Mouse (Mus musculus): ENCODE measurements around the gene Rcc1. TPM values are rescaled to one million over a fixed set of nuclear protein-coding genes. Genes with fewer than 3 reads are reported as not detected.

The Rcc1 gene
- polyA plus RNA-seq, 1 experiment from 2014 or later: 93.4 TPM

Other genes with a start within 250 kb of the Rcc1 start
- gene Oprd1, start 209.1 kb downstream of the Rcc1 start, polyA plus RNA-seq (2016; fragmentation: Nextera tagmentation; extraction: Ambion mirVana): 1.00 and 1.1 TPM in 2 replicates
- 76.0 and 91.6 TPM in 2 replicates for gene Ythdf2, start 141.3 kb downstream of the Rcc1 start, polyA plus RNA-seq (2016; fragmentation: Nextera tagmentation; extraction: Ambion mirVana)
- 32.5 and 37.6 TPM in 2 replicates for gene Gmeb1, start 92.0 kb downstream of the Rcc1 start, polyA plus RNA-seq (2016; fragmentation: Nextera tagmentation; extraction: Ambion mirVana)
- gene Taf12, start 79.2 kb downstream of the Rcc1 start, polyA plus RNA-seq (2016; fragmentation: Nextera tagmentation; extraction: Ambion mirVana): 42.4 and 52.5 TPM in 2 replicates
- 1.1 and 1.9 TPM in 2 replicates for gene Rab42, start 50.2 kb downstream of the Rcc1 start, polyA plus RNA-seq (2016; fragmentation: Nextera tagmentation; extraction: Ambion mirVana)
- gene Trnau1ap, start 24.1 kb downstream of the Rcc1 start, polyA plus RNA-seq (2016; fragmentation: Nextera tagmentation; extraction: Ambion mirVana): 82.0 and 92.0 TPM in 2 replicates
- gene Phactr4, start 68.9 kb upstream of the Rcc1 start, polyA plus RNA-seq (2016; fragmentation: Nextera tagmentation; extraction: Ambion mirVana): 19.2 and 22.3 TPM in 2 replicates
- 16.2 and 22.5 TPM in 2 replicates for gene Med18, start 110.3 kb upstream of the Rcc1 start, polyA plus RNA-seq (2016; fragmentation: Nextera tagmentation; extraction: Ambion mirVana)
- 9.6 and 10.1 TPM in 2 replicates for gene Sesn2, start 156.9 kb upstream of the Rcc1 start, polyA plus RNA-seq (2016; fragmentation: Nextera tagmentation; extraction: Ambion mirVana)
- gene Atpif1, start 180.1 kb upstream of the Rcc1 start, polyA plus RNA-seq (2016; fragmentation: Nextera tagmentation; extraction: Ambion mirVana): 980 and 1,090 TPM in 2 replicates
- 143 and 194 TPM in 2 replicates for gene Dnajc8, start 181.9 kb upstream of the Rcc1 start, polyA plus RNA-seq (2016; fragmentation: Nextera tagmentation; extraction: Ambion mirVana)
- 0.11 and 0.35 TPM in 2 replicates for gene Ptafr, start 210.5 kb upstream of the Rcc1 start, polyA plus RNA-seq (2016; fragmentation: Nextera tagmentation; extraction: Ambion mirVana)